Mouse (Mus musculus) liver, embryonic 11.5 days (tissue): ENCODE measurements around the gene Slc25a40. TPM values are rescaled to one million over a fixed set of nuclear protein-coding genes. Genes with fewer than 3 reads are reported as not detected.

Experiments used
- ATAC-seq: fragments of 200-750 bp; cut with Nextera tagmentation; replicated peaks from 2 replicates; pipeline ENCODE4 v1.8.0; 2017; ENCODE audit warnings: moderate number of reproducible peaks, mild to moderate bottlenecking, moderate TSS enrichment, moderate library complexity; ENCODE audit not compliant: low FRiP score
- DNase-seq: peaks from one replicate; pipeline ENCODE4 v3.0.0-alpha.2; 2017; ENCODE audit warnings: low spot score
- H3K27ac ChIP-seq: fragments of 300-500 bp; sonication (generic); 2 replicates; pipeline ENCODE4 v1.5.1; 2014; ENCODE audit warnings: mild to moderate bottlenecking, low read depth, low read length, control low read depth
- H3K27me3 ChIP-seq: fragments of 300-500 bp; sonication (generic); replicated peaks from 2 replicates; pipeline ENCODE4 v1.6.1; 2014; ENCODE audit warnings: low read length, mixed read lengths; ENCODE audit not compliant: control insufficient read depth, insufficient read depth
- H3K36me3 ChIP-seq: fragments of 300-500 bp; sonication (generic); 2 replicates; pipeline ENCODE4 v1.6.1; 2014; ENCODE audit warnings: mild to moderate bottlenecking, low read length, moderate library complexity, mixed read lengths; ENCODE audit not compliant: control insufficient read depth, insufficient read depth
- H3K4me1 ChIP-seq: fragments of 300-500 bp; sonication (generic); replicated peaks from 2 replicates; pipeline ENCODE4 v1.6.1; 2014; ENCODE audit warnings: low read length, mixed read lengths; ENCODE audit not compliant: control insufficient read depth, insufficient read depth
- H3K4me2 ChIP-seq: fragments of 300-500 bp; sonication (generic); 2 replicates; pipeline ENCODE4 v1.6.1; 2014; ENCODE audit warnings: mild to moderate bottlenecking, control low read depth, moderate library complexity
- H3K4me3 ChIP-seq: fragments of 300-500 bp; sonication (generic); 2 replicates; pipeline ENCODE4 v1.5.1; 2014; ENCODE audit warnings: low read depth, low read length, control low read depth
- H3K9ac ChIP-seq: fragments of 300-500 bp; sonication (generic); 2 replicates; pipeline ENCODE4 v1.6.1; 2014; ENCODE audit warnings: low read depth, low read length, control low read depth
- H3K9me3 ChIP-seq: fragments of 300-500 bp; sonication (generic); 2 replicates; pipeline ENCODE4 v1.6.1; 2016; ENCODE audit warnings: low read length, inconsistent platforms, mixed read lengths; ENCODE audit not compliant: control insufficient read depth
- WGBS: fragments of 180-500 bp; shearing (Covaris S2); extraction: QIAGEN DNeasy Blood & Tissue Kit; methylation state at CpG from one replicate; pipeline ENCODE4 v1.1.7; 2014; 5-methylcytosine and 5-hydroxymethylcytosine counted together
- polyA plus RNA-seq: library from polyadenylated mRNA; unstranded; fragments of >200 nt; fragmentation: Nextera tagmentation; extraction: Ambion mirVana; gene quantifications from 2 replicates; pipeline ENCODE4 v1.2.1, GENCODE M21; 2014

The Slc25a40 gene
- polyA plus RNA-seq, 1 experiment from 2014 or later: 8.6 TPM

GRCm38 (mm10) chr5:8487989-8488700 lies 65.5 kb downstream of the Slc25a40 start:
- Histone ChIP-seq H3K9me3 (no peaks in the 10 kb centered on the region), H3K4me3 (no peak overlapping the region), H3K36me3 (no peaks in the 10 kb centered on the region), H3K4me2 (no peak overlapping the region), H3K27me3 (no peaks in the 10 kb centered on the region), H3K9ac (no peak overlapping the region), H3K4me1 (no peaks in the 10 kb centered on the region), H3K27ac (no peak overlapping the region)
- no peak for DNase-seq
- peak; percentile 26; the same call in 1 of the 2 replicates for ATAC-seq
- WGBS: 73% methylated on average over 4 of the region's 4 CpGs

DNA sequence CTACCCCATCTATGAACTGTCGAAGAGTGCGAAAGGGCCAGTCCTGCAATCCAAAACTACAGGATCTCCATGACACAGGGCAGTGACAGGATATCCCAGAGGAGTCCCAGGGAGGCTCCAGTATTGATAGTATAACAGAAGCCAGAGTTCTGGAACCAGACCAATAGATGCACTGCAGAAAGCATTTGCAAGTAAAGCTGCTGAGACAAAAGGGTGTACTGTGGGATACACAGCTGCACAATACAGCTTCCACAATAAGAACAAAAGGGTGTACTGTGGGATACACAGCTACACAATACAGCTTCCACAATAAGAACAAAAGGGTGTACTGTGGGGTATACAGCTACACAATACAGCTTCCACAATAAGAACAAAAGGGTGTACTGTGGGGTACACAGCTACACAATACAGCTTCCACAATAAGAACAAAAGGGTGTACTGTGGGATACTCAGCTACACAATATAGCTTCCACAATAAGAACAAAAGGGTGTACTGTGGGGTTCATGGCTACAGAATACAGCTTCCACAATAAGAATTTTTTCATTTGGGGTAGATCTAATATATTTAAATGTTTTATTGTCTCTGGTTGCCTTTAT lies 66.1 kb downstream of the Slc25a40 start:
- Histone ChIP-seq H3K4me2 (no peak overlapping the region), H3K27ac (no peak overlapping the region), H3K4me3 (no peak overlapping the region), H3K4me1 (no peaks in the 10 kb centered on the region), H3K9me3 (no peaks in the 10 kb centered on the region), H3K27me3 (no peaks in the 10 kb centered on the region), H3K9ac (no peak overlapping the region), H3K36me3 (no peaks in the 10 kb centered on the region)
- ATAC-seq (no peak), DNase-seq (no peak)
- 94% methylated on average over 2 of the region's 2 CpGs for WGBS

DNA sequence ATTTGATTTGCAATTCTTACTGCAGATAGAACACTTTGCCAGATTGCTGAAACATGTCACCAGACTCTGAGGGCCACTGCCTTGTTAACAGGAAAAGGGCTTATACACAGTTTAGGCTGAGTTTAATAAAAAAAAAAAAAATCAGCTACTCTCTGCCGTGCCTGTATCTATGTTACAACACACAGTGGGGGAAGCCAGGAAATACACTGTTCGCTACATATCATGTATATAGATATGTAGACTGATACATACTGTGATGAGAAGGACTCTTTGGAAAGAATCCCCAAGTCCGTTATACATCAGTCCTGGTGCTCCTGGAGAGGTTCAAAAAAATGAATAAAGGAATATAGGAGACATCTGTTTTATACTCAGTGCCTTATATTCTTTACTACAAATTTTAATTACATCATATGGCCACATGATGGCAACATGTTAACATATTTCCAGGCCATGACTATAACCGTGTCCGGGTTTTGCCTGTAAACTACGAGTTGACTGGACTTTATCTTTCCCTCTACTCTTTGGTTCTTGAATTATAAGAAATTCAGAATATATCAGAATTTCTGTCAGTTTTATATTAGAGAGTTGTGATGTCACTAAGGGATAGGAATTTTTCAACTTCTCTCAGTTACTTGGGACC lies 66.9 kb downstream of the Slc25a40 start:
- H3K9me3 ChIP-seq: no peaks in the 10 kb centered on the region
- DNase-seq: no peak
- no peak overlapping the region for H3K27ac ChIP-seq
- no peak overlapping the region for H3K9ac ChIP-seq
- no peaks in the 10 kb centered on the region for H3K36me3 ChIP-seq
- H3K4me2 ChIP-seq: no peak overlapping the region
- 55% methylated on average over 6 of the region's 6 CpGs for WGBS
- no peaks in the 10 kb centered on the region for H3K27me3 ChIP-seq
- H3K4me3 ChIP-seq: no peak overlapping the region
- no peaks in the 10 kb centered on the region for H3K4me1 ChIP-seq
- 0 out of 2 replicates have a peak, but pooled peaks have one; percentile 34 for ATAC-seq

DNA sequence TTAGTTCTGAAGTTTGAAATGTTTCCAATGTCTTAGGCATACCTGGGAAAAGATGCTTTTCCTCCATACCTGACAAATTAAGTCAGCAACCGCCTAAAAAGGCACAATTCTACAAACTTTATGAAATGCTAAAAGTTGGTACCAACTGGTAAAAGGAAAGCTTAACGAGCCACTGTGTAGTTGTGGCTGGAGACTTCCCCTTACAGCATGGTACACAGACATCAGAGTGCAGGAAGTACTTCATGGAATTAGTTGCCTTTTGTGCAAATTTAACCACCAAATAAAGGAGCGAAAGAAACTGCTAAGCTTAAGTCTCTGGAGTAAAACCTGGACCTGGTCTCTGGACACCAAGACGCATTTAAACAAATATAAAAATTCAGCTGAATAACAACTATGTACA lies 69.1 kb downstream of the Slc25a40 start:
- H3K4me2 ChIP-seq: no peak overlapping the region
- H3K4me1 ChIP-seq: no peaks in the 10 kb centered on the region
- H3K36me3 ChIP-seq: no peaks in the 10 kb centered on the region
- H3K27me3 ChIP-seq: no peaks in the 10 kb centered on the region
- H3K9me3 ChIP-seq: no peaks in the 10 kb centered on the region
- H3K9ac ChIP-seq: no peak overlapping the region
- no peak overlapping the region for H3K27ac ChIP-seq
- DNase-seq (no peak), ATAC-seq (no peak)
- no peak overlapping the region for H3K4me3 ChIP-seq
- 73% methylated on average over 4 of the region's 4 CpGs for WGBS

Other genes with a start within 250 kb of the Slc25a40 start
- 2.1 and 2.2 TPM in 2 replicates for gene Adam22, start 54.7 kb upstream of the Slc25a40 start, polyA plus RNA-seq
- 65.2 and 67.1 TPM in 2 replicates for gene Dbf4, start 134 bp upstream of the Slc25a40 start, polyA plus RNA-seq
- 0.67 and 0.77 TPM in 2 replicates for gene Rundc3b, start 200.1 kb downstream of the Slc25a40 start, polyA plus RNA-seq
- 0.36 and 0.38 TPM in 2 replicates for gene Abcb1a, start 237.2 kb downstream of the Slc25a40 start, polyA plus RNA-seq